Mouse (Mus musculus): Measurements from ENCODE around the gene Sept7.
A peak's percentile ranks its signal among the peaks of the same experiment; 100 is the strongest.
"Not testable (repeated sequence)": the region's sequence is repeated elsewhere in the genome, so short reads cannot be mapped to it uniquely, and the experiment has no call there.

Gene Sept7

DNA sequence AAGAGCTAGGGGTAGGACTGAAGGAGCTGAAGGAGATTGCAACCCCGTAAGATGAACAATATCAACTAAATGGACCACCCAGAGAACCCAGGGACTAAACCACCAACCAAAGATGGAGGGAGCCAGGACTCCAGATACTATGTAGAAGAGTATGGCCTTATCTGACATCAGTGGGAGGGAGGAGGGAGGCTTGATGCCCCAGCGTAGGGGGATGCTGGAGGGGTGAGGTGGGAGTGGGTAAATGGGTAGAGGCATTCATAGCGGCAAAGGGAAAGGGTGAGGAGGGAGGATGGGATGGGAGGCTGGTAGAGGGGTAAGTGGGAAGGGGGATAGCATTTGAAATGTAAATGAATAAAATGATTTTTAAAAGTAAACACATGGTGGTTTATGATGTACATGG, 8.2 kb downstream of the Sept7 start:
- no peak for DNase-seq (ENCODE audit: low spot score)

DNA sequence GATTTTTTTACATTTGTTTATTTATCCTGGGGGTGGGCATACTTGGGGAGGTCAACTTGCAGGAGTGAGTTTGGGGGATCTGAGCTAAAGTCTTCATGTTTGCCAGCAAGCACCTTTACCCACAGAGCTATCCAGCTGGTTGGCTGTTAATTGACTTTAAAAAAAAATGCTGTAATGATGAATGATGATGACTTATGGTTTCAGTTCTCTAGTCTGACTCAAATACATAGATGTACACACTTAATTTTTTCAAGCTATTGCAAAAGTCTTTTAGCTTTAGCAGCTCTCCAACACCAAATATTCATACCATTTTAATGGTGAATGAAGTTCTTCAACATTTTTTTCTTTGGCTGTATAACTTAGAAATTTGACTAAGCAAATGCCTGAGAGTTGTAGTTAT, 8.7 kb downstream of the Sept7 start:
- no peak for DNase-seq (ENCODE audit: low spot score)

DNA sequence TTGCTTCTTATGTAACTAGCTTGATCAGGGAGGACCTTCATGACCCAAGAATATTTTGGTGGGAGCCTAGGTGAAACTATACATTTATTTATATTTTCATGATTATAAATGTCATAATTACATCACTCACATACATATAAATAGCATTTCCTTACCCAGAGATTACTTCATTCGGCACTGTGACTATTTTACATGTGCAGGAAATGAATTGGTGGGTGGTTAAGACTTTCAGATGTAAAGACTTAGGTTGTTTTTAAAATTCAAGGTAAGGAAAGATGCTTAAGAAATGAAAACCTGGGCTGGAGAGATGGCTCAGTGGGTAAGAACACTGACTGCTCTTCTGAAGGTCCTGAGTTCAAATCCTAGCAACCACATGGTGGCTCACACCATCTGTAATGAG, 9.8 kb downstream of the Sept7 start:
- no peak for DNase-seq (ENCODE audit: low spot score)

DNA sequence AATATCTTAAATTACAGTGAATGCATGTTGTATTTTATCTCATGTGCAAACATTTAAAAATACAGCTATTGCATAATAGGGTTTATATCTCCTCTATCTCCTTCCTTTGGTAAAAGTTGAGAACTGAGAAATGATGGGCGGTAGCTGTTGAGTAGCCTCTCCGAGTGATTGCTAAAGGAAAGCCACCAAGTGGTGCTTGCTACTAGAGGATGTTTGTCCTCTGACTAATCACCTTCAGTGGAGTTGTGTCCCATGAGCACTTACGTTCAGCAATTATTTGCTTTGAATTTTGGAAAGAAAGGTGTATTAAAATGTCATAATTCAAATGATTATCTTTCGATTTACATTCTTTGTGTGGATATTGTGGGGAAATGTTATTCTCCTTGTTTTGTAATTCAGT, 13.6 kb downstream of the Sept7 start:
- no peak for DNase-seq (ENCODE audit: low spot score)

DNA sequence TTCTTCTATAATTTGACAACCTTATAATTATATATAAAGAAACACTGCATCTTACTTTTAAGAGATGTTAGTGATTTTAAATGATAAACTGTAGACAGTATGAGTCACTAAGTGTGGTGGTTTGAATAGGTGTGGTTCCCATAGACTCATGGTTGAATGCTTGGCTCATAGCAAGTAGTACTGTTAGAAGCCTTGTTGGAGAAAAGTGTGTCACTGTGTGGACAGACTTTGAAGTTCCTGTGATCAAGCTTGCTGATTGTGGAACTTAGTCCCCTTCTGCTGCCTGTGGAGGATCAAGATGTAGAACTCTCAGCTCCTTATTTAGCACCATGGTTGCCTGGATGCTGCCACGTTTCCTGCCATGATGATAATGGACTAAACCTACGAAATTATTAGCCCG, 14.9 kb downstream of the Sept7 start:
- DNase-seq (ENCODE audit: low spot score) = no peak

DNA sequence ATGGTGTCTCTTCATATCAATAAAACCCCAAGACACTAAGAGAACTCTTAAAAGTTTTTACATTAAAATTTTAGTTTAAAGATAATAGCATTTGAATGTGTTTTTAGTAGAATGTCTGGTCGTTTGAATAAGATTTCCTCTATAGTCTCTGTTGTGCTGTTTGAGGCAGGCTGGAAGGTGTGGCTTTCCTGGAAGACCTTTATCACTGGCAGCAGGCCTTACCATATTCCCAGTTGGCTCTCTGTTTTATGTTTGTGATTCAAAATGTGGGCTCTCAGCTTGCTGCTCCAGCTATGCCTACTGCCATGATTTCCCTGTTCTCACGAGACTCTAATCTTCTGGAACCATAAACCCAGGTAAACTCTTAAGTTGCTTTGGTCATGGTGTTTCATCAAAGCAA, 15.3 kb downstream of the Sept7 start:
- DNase-seq (ENCODE audit: low spot score) = no peak

DNA sequence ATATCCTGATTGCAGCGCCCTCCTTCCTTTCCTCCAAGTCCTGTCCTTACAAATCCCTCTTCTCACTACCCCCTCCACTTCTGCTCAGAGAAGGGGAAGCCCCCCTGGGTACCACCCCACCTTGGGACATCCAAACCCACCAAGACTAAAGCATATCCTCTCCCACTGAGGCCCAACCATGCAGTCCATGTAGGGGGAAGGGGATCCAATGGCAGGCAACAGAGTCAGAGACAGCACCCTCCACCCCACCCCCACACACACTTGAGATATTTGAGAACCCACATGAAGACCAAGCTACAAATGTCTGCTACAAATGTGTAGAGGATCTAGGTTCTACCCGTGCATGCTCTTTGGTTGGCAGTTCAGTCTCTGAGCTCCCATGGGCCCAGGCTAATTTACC, 19.7 kb downstream of the Sept7 start:
- no peak for DNase-seq (ENCODE audit: low spot score)

DNA sequence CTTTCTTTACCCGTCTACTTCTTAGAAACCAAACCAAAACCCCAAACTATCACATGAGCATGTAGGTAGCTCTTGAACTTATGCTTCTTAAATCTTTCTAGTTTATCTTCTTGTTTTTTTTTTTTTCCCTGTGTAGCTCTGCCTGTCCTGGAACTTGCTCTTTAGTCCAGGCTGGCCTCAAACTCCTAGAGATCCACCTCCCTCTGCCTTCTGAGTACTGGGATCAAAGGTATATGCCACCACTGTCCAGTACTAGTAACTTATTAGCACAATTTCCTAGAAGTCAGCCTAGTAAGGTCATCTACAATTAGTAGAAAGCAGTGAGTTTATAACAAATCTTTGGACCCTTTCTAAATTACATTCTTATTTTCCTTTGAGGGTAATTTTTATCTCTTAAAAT, 37.6 kb downstream of the Sept7 start:
- no peak for DNase-seq (ENCODE audit: low spot score)

DNA sequence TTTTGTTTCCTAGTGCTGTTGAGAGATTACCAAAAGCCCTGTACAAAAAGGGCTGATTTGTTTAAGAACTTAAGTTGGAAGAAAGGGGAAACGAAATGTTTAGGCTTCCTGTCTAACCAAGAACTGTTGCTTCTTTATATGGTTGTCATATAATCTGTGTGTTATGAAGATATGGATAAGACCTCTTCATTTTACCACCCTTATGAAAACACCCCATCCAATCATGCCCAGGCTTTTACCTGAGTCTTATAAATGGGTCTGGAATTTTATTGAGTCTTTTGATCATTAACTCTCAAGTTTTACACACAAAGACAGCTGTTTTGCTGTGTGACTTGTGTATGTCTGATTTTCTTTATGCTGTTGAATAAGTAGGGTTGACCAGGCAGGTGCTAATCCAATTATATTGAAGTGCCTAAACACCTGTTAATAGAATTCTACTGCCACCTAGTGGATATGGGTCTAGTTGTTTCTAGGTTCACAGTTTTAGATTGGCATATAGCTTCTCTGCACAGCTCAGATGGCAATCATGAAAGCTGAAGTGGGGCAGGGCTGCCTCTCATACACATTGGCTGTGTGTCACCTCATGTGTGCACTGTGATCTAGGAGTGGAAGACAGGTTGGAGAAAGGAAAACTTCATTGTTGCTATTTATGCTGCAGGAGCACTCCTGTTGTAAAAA, 57.4 kb downstream of the Sept7 start:
- DNase-seq (ENCODE audit: low spot score) = peak; percentile 85

DNA sequence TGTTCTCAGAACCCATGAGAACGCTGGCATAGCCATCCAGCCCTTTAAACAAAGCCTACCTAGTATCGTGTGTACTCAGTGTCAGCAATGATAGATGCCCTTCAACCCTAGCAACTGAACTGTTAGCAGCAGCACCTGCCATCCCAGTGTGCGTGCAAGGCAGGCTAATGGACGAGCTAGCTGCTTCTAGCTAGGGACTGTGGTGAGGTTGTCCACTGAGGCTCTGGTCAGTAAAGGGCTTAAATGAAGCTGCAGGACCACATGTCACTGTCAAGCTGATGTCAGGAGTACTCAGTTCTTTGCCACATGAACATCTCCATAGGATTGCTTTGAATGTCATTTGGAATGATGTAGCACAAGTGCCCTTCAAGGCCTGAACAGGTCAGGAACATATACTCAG, 62.1 kb downstream of the Sept7 start:
- DNase-seq (ENCODE audit: low spot score) = no peak

DNA sequence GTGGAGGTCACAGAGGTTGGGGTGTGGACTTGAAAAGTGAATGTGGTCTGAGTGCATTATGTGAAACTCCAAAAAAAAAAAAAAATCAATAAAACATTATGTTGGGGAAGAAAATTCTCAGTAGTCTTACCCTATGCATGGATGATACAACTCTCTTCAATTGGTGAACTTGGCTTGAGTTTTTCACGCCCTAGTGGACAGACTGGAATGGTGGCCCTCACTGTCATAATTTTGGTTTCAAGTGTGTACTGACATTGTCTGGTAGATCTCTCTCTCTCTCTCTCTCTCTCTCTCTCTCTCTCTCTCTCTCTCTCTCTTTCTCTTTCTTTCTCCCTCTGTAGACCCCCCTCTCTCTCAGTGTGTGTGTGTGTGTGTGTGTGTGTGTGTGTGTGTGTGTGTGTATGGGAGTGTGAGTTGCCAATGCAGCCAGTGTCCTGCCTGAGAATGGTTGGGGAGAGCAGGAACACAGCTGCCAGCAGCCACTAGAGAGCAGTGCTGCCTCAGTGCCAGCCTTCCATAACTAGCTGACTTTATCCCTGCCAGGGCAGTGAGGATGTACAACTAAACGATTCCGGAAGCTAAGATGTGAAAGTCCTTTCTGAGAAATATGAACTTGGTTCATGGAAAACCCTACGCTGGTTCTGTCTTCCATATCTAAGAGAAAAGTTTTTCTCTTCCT, 65.7 kb downstream of the Sept7 start:
- DNase-seq (ENCODE audit: low spot score) = peak; percentile 66

DNA sequence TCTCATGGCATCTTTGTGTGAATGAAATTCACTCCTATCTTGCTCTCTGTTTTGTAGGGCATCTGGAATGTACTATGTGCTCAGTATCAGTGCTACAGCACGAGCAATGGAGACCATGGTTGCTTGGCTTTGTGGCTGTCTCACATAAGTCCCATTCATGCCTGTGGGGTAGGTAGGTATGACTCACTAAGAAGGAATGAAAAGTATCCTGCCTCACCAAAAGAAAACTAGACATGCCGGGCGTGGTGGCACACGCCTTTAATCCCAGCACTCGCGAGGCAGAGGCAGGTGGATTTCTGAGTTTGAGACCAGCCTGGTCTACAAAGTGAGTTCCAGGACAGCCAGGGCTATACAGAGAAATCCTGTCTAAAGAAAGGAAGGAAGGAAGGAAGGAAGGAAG, 67.4 kb downstream of the Sept7 start:
- not testable (repeated sequence) for DNase-seq (ENCODE audit: low spot score)

DNA sequence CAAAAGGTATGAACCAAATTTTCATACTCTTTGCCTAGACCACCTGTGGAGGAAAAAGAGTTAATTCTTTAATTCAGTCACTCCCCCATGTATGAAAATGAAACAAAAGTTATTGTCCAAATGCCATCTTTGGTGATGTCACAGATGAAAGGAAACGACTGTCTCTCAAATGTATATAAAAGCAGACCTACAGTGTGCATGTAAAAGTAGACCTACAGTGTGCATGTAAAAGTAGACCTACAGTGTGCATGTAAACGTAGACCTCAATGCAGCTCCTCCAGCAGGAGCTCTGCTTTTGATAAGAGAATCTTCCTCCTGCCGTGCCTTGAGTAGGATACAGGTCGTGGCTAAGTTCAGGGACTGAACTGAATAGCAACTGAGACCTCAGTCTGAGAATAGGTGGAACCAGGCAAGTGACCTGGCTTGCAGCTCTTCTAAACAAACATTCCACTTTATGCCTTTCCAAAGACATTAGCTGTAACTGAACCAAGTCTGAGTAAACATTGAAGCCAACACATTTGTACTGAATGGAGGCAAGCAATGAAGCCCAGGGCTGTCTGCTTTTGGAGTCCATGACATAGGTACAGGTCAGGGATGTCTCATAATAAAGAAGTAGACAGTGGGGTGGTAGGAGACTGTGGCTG, 75.6 kb downstream of the Sept7 start:
- no peak for DNase-seq (ENCODE audit: low spot score)

DNA sequence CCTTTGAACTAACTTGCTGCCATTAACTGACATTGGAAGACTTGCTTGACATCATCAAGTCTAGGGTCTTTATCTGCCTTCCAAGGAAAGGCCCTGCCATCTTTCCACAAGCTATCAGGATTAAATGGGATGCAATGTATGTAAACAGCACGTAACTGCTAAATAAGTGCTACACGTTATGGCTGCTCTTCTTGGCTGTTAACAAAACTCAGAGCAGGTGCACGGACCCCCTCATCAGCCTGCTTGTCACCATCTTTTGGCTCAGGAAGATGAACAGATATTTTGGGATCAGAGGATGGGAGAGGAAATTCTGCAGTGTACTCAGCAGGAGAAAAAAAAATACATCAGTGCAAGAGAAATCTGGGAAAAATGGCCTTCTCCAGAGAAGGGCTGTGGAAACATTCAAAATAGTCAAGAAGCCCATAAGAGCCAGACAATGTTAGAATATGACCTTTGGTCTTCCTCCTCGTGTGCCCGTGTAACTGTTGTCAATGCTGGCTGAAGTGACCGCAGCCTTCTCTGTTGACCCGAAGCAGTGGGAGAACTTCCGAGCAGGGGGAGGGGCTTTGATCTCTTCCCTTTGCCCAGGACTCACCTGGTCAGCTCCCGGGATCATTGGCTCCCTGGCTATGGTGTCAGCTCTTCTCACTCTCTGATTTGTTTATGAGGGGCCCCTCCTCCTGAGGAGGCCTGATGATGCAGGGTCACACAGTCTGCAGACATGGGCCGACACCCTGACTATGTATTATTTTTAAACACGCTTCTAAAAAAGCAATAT, 76.9 kb downstream of the Sept7 start:
- DNase-seq (ENCODE audit: low spot score) = no peak

DNA sequence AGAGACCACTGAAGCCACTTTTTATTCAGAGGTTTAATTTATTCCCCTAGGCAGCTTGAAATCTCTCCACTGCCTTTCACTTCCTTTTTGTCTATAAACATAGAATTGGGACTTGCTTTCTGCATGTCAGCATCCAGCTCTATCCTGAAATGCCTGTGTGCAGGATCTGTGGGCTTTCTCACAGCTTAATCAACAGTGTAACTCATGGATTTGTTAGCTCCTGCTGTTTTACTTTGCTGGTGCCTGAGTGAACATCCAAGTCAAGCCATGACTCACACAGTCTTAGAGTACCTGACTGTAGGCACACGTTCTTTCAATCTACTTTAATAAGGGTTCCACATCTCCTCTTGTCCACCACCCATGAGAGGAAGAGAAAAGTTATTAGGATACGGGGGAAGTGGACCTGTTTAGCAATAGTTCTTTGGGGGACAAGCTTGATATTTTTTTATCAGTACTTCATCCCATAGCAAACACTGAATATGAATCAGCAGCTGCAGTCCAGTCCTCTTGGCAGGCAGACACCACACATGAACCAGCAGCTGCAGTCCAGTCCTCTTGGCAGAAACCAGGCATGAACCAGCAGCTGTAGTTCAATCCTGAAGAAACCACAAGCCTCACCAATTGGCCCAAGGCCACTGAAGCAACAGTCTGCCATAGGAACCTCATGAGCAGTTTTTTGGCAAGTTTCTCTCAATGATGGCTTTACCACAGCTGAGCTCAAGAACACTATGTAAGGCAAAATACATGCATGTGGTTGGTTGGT, 85.4 kb downstream of the Sept7 start:
- no peak for DNase-seq (ENCODE audit: low spot score)

DNA sequence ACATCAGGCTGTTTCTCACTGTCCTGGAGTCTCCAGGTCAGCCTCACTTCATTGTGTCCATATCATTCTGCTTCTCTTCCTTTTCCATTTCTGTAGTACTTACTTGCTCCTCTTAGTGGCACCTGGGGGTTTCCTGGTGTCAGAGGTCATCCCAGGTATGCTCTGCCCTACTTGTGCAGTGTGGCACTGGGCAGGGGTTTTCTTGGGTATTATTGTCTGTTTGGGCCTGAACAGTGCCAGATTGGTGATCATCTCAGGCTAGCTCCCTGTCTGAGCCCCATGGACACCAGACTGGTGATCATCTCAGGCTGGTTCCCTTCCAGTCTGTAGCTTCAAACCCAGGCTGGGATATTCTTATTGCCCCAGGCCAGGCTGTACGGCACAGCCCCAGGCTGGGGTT, 88.2 kb downstream of the Sept7 start:
- no peak for DNase-seq (ENCODE audit: low spot score)

DNA sequence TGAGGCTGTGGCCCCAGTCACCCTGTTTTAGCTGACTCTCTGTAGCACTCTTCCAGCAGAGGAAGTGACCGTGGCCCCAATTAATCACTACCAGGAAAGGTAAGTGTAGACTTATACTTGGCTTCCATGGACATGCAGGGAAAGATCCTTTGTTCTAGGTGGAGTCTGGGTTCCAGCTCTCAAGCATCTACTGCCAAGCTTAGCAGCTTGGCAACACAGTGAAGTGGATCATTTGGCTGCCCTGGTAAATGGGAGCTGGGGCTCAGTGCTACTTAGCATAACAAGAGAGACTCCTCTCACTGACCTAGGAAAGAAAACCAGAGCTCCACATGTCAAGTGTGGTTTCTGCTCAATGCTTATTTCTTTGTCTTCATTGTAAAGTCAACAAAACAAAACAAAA, 101.5 kb downstream of the Sept7 start:
- DNase-seq (ENCODE audit: low spot score) = no peak

DNA sequence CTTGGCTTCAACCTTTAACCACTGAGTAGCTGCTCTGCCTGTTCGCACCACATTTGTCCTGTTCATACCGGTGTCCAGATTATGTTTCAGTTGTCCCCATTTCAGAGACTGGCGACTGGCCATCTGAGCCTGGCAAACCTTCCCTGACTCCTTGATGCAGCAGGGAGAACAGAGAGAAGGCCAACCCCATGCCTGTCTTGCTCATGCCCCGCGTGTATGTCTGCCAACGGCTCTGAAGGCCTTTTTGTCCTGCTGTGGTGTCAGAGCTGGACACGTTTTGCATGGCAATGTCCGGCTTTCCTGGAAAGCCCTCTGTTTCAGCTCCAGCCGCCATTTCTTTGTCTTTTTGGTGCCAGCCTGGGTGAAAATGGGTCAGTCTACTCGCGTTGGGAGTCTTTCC, 103.6 kb downstream of the Sept7 start:
- no peak for DNase-seq (ENCODE audit: low spot score)

DNA sequence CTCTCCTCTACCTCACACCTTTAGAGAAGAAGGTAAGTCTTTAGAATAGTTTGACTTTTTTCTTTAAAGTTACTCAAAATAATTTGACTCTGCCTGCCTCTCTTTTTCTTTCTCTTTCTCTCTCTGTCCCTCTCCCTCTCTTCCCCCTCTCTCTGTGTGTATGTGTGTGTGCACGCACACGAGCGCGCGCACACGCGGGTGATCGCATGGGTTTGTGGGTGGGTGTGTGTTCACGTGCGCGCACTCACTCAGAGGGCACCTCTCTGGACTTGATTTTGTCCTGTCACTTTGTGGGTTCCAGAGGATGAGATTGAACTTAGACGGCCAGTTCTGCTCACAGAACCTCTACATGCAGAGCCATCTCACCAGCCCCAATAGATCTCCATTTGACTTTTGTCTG, 105.3 kb downstream of the Sept7 start:
- DNase-seq (ENCODE audit: low spot score) = no peak

DNA sequence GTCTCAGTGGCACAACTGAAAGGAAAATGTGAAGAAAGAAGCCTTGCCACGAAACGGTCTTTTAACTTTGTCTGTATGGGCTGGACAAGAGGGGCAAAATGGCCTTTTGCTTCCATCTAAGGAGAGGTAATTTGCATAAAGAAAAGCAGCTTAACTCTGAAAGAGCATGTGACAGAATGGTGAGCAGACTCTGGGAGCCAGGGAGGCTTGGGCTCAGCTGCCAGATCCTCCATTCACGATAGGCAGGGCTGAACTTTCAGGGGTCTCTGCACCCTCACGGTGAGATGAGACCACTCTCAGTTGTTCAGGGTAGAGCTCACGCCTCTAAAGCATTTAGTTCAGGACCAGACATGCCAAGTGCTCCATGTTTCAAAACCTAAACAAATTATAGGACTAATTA, 105.8 kb downstream of the Sept7 start:
- DNase-seq (ENCODE audit: low spot score) = no peak
